Mouse (Mus musculus) adrenal gland, adult (tissue): ENCODE data around the gene Kitl.

Experiments used
- DNase-seq, 2 experiments: peaks; one replicate each; pipeline ENCODE4 v3.0.0; 2022 to 2023; ENCODE audit warnings: low spot score in 1 of 2; ENCODE audit not compliant: inconsistent age in 2 of 2

The Kitl gene

GRCm38 (mm10) chr10:100026778-100027177 lies 11.3 kb downstream of the Kitl start:
- DNase-seq = no peak

- DNase-seq = no peak
Measured at GRCm38 (mm10) chr10:100030385-100030784, 15.0 kb downstream of the Kitl start.

GRCm38 (mm10) chr10:100030980-100031516 lies 15.6 kb downstream of the Kitl start:
- no peak for DNase-seq

GRCm38 (mm10) chr10:100031631-100032030 lies 16.2 kb downstream of the Kitl start:
- DNase-seq = no peak

GRCm38 (mm10) chr10:100032566-100032965 lies 17.1 kb downstream of the Kitl start:
- peak; percentile 70 to 73 for DNase-seq

GRCm38 (mm10) chr10:100036021-100036420 lies 20.6 kb downstream of the Kitl start:
- no peak for DNase-seq

- peak; percentile 31 to 61 for DNase-seq
Measured at GRCm38 (mm10) chr10:100038342-100038898, 23.0 kb downstream of the Kitl start.

GRCm38 (mm10) chr10:100038994-100039393 lies 23.6 kb downstream of the Kitl start:
- no peak for DNase-seq

- DNase-seq = no peak
Measured at GRCm38 (mm10) chr10:100043748-100044147, 28.3 kb downstream of the Kitl start.

GRCm38 (mm10) chr10:100044153-100044552 lies 28.7 kb downstream of the Kitl start:
- no peak for DNase-seq

- DNase-seq = no peak
Measured at GRCm38 (mm10) chr10:100051146-100051783, 35.8 kb downstream of the Kitl start.

- DNase-seq = no peak
Measured at GRCm38 (mm10) chr10:100052404-100052803, 37.0 kb downstream of the Kitl start.

GRCm38 (mm10) chr10:100052911-100053310 lies 37.5 kb downstream of the Kitl start:
- no peak for DNase-seq

GRCm38 (mm10) chr10:100054006-100054405 lies 38.6 kb downstream of the Kitl start:
- peak; percentile 63 to 90 for DNase-seq

GRCm38 (mm10) chr10:100055082-100055481 lies 39.7 kb downstream of the Kitl start:
- DNase-seq = no peak

GRCm38 (mm10) chr10:100057106-100057623 lies 41.7 kb downstream of the Kitl start:
- no peak for DNase-seq

- DNase-seq = peak in 1 of 2 experiments; percentile 47
Measured at GRCm38 (mm10) chr10:100059356-100059755, 43.9 kb downstream of the Kitl start.

- peak in 1 of 2 experiments; percentile 28 for DNase-seq
Measured at GRCm38 (mm10) chr10:100065529-100066301, 50.3 kb downstream of the Kitl start.

- no peak for DNase-seq
Measured at GRCm38 (mm10) chr10:100066374-100066773, 50.9 kb downstream of the Kitl start.

- no peak for DNase-seq
Measured at GRCm38 (mm10) chr10:100072641-100073040, 57.2 kb downstream of the Kitl start.

GRCm38 (mm10) chr10:100073092-100073491 lies 57.7 kb downstream of the Kitl start:
- DNase-seq = no peak

- DNase-seq = no peak
Measured at GRCm38 (mm10) chr10:100101115-100101514, 85.7 kb downstream of the Kitl start.
